ENCODE assay signal across 9 mouse cellular contexts in the genomic region with DNA sequence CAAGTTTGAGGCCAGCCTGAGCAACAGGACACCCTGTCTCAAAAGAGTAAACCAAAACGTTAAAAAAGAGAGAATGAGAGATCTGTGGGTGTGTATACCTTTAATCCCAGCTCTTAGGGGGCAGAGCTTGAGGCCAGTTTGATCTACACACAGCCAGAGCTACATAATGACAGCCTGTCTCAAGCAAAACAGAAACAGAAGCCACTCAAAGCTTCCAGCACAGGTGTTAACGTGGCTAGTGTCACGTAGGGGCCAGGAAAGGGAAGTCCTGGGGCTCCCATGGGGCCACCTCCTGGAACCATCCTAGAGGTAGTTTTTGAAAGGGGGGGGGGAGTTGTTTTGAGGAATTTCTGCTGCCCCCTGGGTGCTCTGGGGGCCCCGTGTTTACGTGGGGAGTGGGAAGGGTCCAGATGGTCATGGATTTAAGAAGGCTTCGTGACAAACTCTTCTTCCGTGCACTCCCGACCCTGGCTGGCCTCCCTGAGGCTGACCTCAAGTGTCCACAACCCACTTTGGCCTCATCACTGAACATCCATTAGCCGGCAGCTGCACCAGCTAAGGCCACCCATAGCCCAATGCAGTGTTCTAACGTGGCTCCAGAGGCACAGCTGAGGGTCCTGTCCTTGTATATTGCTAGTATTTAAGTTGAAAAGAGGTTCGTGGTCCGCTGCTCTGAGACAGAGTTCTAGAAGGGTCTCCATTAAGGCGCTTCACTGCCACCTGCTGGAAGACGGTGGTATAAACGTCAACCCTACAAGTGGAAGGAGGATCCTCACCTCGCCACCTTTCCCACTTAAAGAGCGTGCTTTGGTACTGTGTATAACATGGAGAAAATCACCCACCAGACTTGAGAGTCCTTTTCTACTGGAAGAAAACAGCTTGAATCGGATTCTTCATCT. TPM values are rescaled to one million over a fixed set of nuclear protein-coding genes. Genes with fewer than 3 reads are reported as not detected.
A peak's percentile ranks its signal among the peaks of the same experiment; 100 is the strongest.
DNase-seq lines count a peak whose midpoint lies in the region; ATAC-seq and TF ChIP-seq lines count a peak whose summit lies in the region.
"Had no signal": no experiment of that assay in that cellular context is flagged by ENCODE, and none has a peak within 500 bp of the region (broad histone marks: within the 10 kb centered on the region; RNA-seq: fewer than 3 reads in every experiment).

No protein-coding gene starts in this region.

- no peaks in the 10 kb centered on the region for H3K9me3 ChIP-seq in neural tube, embryonic 11.5 days (ENCODE audit: control insufficient read depth, low read length)
- H3K9me3 ChIP-seq in stomach, postnatal 0 days (ENCODE audit: control insufficient read depth, low read length) = no peaks in the 10 kb centered on the region

- no peaks in the 10 kb centered on the region for H3K27me3 ChIP-seq in neural tube, embryonic 11.5 days (ENCODE audit: control insufficient read depth, insufficient read depth, low read length)
- H3K27me3 ChIP-seq in stomach, postnatal 0 days (ENCODE audit: control insufficient read depth, insufficient read depth, low read length) = no peaks in the 10 kb centered on the region

- DNase-seq in 3T3-L1 (ENCODE audit: low read depth, low spot score) = peak; percentile 95
- peak; percentile 84 for DNase-seq in adrenal gland, adult 2 months
- peak; percentile 97 for DNase-seq in embryo, embryonic 10.5 days (ENCODE audit: low spot score)
- DNase-seq in heart, adult 18-20 months = peak; percentile 88 to 98
- peak; percentile 94 for DNase-seq in kidney, adult 9 months
- peak; percentile 91 for DNase-seq in liver
- peak; percentile 89 for DNase-seq in neural tube, embryonic 11.5 days (ENCODE audit: low spot score)
- DNase-seq in stomach, postnatal 0 days (ENCODE audit: low spot score) = peak; percentile 89

- H3K36me3 ChIP-seq in neural tube, embryonic 11.5 days (ENCODE audit: control insufficient read depth, insufficient read depth, low read length) = no peaks in the 10 kb centered on the region
- no peaks in the 10 kb centered on the region for H3K36me3 ChIP-seq in stomach, postnatal 0 days (ENCODE audit: control insufficient read depth, insufficient read depth, low read length)

- peak; percentile 97 for TF ChIP-seq CTCF in stomach, postnatal 0 days (IDR thresholded peaks at IDR 0.05; ENCODE audit: low read depth)

- no peak overlapping the region for H3K9ac ChIP-seq in neural tube, embryonic 11.5 days (ENCODE audit: low read length)
- H3K9ac ChIP-seq in stomach, postnatal 0 days (ENCODE audit: low read length) = peak overlapping the region; percentile 13; the same call in 1 of the 2 replicates

- peaks cover 4% of the 10 kb centered on the region; the same call in 1 of the 2 replicates for H3K4me1 ChIP-seq in neural tube, embryonic 11.5 days (ENCODE audit: control insufficient read depth, insufficient read depth, low read length)
- no peaks in the 10 kb centered on the region for H3K4me1 ChIP-seq in stomach, postnatal 0 days (replicated peaks; ENCODE audit: control insufficient read depth, insufficient read depth)

- no peak for ATAC-seq in neural tube, embryonic 11.5 days (ENCODE audit: insufficient read depth, low FRiP score, low TSS enrichment)
- ATAC-seq in stomach, postnatal 0 days (ENCODE audit: low FRiP score, low TSS enrichment) = no peak

- no peak overlapping the region for H3K4me3 ChIP-seq in neural tube, embryonic 11.5 days (ENCODE audit: low read depth, low read length)
- no peak overlapping the region for H3K4me3 ChIP-seq in stomach, postnatal 0 days (ENCODE audit: low read depth, low read length)
- H3K4me3 ChIP-seq: erythroblast, embryonic 14.5 days had no signal

- no peak overlapping the region for H3K27ac ChIP-seq in neural tube, embryonic 11.5 days (ENCODE audit: low read depth, low read length)
- H3K27ac ChIP-seq in stomach, postnatal 0 days (replicated peaks) = no peak overlapping the region

- no peak for TF ChIP-seq EP300 in stomach, postnatal 0 days (optimal IDR thresholded peaks at IDR 0.05)

- H3K4me2 ChIP-seq in neural tube, embryonic 11.5 days (ENCODE audit: low read depth) = no peak overlapping the region
- peak overlapping the region; percentile 34; the same call in 1 of the 2 replicates for H3K4me2 ChIP-seq in stomach, postnatal 0 days (replicated peaks; ENCODE audit: low read depth)

- 18% methylated on average over 18 of the region's 18 CpGs for WGBS in neural tube, embryonic 11.5 days
- 10% methylated on average over 18 of the region's 18 CpGs for WGBS in stomach, postnatal 0 days

RNA-seq across cellular contexts. Expression of a gene that starts 4.8 kb away (rescaled TPM):
- 10 to 100 TPM; 19.5 to 22.5 TPM for total RNA-seq in adrenal gland, adult 2 months (2021)
- polyA plus RNA-seq in adrenal gland, adult 2 months (2012; rRNA removed) = 27.8 and 31.5 TPM in 2 replicates
- total RNA-seq in heart, adult 18-20 months (2021) = 10 to 100 TPM; 10.5 to 12.7 TPM
- polyA plus RNA-seq in neural tube, embryonic 11.5 days (2014; fragmentation: Nextera tagmentation; extraction: Ambion mirVana) = 23.2 and 23.7 TPM in 2 replicates
- 19.2 and 20.4 TPM in 2 replicates for polyA plus RNA-seq in stomach, postnatal 0 days (2015; fragmentation: Nextera tagmentation; extraction: Ambion mirVana)

RNA-seq across cellular contexts. Expression of a gene that starts 19.7 kb away (rescaled TPM):
- total RNA-seq in adrenal gland, adult 2 months (2021) = 100 to 1,000 TPM; 826 to 935 TPM
- 2,217 and 2,897 TPM in 2 replicates for polyA plus RNA-seq in adrenal gland, adult 2 months (2012; rRNA removed)
- 100 to 1,000 TPM; 422 to 438 TPM for total RNA-seq in heart, adult 18-20 months (2021)
- 478 TPM in 2 replicates for polyA plus RNA-seq in neural tube, embryonic 11.5 days (2014; fragmentation: Nextera tagmentation; extraction: Ambion mirVana)
- 491 and 514 TPM in 2 replicates for polyA plus RNA-seq in stomach, postnatal 0 days (2015; fragmentation: Nextera tagmentation; extraction: Ambion mirVana)

RNA-seq across cellular contexts. Expression of a gene that starts 42.1 kb away (rescaled TPM):
- 10 to 100 TPM in 1 of 2 experiments, 1 to 10 TPM in 1; 8.6 to 12.5 TPM for total RNA-seq in adrenal gland, adult 2 months (2021)
- 15.9 and 17.6 TPM in 2 replicates for polyA plus RNA-seq in adrenal gland, adult 2 months (2012; rRNA removed)
- 10 to 100 TPM; 12.0 to 13.3 TPM for total RNA-seq in heart, adult 18-20 months (2021)
- polyA plus RNA-seq in neural tube, embryonic 11.5 days (2014; fragmentation: Nextera tagmentation; extraction: Ambion mirVana) = 4.5 and 4.6 TPM in 2 replicates
- 8.7 and 9.2 TPM in 2 replicates for polyA plus RNA-seq in stomach, postnatal 0 days (2015; fragmentation: Nextera tagmentation; extraction: Ambion mirVana)

RNA-seq across cellular contexts. Expression of a gene that starts 56.5 kb away (rescaled TPM):
- total RNA-seq in adrenal gland, adult 2 months (2021) = not detected
- 0.49 and 0.91 TPM in 2 replicates for polyA plus RNA-seq in adrenal gland, adult 2 months (2012; rRNA removed)
- not detected for total RNA-seq in heart, adult 18-20 months (2021)
- 3.3 and 5.0 TPM in 2 replicates for polyA plus RNA-seq in neural tube, embryonic 11.5 days (2014; fragmentation: Nextera tagmentation; extraction: Ambion mirVana)
- 3.3 and 3.5 TPM in 2 replicates for polyA plus RNA-seq in stomach, postnatal 0 days (2015; fragmentation: Nextera tagmentation; extraction: Ambion mirVana)
